Mouse (Mus musculus): Measurements from ENCODE around the gene Metrn. TPM values are rescaled to one million over a fixed set of nuclear protein-coding genes. Genes with fewer than 3 reads are reported as not detected.

Gene Metrn
- polyA plus RNA-seq, 1 experiment from 2014 or later, result 21.2 TPM

DNA sequence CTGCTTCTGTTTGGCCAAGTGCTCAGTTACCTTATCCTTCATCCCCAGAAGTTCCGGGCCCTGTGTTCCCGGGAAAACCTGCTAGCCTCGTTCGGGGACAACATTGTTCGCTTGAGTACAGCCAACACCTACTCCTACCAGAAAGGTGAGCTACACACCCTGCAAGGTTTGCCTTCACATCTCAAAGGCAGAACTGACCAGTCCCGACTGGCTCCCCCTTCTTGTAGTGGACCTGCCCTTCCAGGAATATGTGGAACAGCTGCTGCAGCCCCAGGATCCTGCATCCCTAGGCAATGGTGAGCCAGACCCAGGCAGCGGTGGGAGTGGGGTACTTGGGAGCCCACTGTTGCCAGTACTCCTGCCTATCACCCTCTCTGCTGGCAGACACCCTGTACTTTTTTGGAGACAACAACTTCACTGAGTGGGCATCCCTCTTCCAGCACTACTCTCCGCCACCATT, 32.7 kb upstream of the Metrn start:
- peaks cover 18% of the 10 kb centered on the region for H3K36me3 ChIP-seq
- H3K4me2 ChIP-seq, result peak overlapping the region; percentile 84
- no peaks in the 10 kb centered on the region for H3K9me3 ChIP-seq (replicated peaks)
- H3K9ac ChIP-seq, result peak overlapping the region; percentile 82
- H3K4me3 ChIP-seq, result peak overlapping the region; percentile 72
- no peak for ATAC-seq (replicated peaks; ENCODE audit: insufficient number of reproducible peaks, insufficient read depth, low FRiP score, low read depth)
- peak overlapping the region; percentile 90 for H3K27ac ChIP-seq
- H3K4me1 ChIP-seq (replicated peaks), result peaks cover 55% of the 10 kb centered on the region
- H3K27me3 ChIP-seq, result no peaks in the 10 kb centered on the region
- WGBS, result 39% methylated on average over 8 of the region's 8 CpGs

GRCm38 (mm10) chr17:25828712-25829557, 32.0 kb upstream of the Metrn start, which contains the start of gene Jmjd8:
Gene Jmjd8 (plus strand): TSS chr17:25828867.
- no peaks in the 10 kb centered on the region for H3K9me3 ChIP-seq (replicated peaks)
- no peak for ATAC-seq (replicated peaks; ENCODE audit: insufficient number of reproducible peaks, insufficient read depth, low FRiP score, low read depth)
- peaks cover 18% of the 10 kb centered on the region for H3K36me3 ChIP-seq
- H3K27ac ChIP-seq, result peak within 1 kb of the TSS; percentile 90
- no peaks in the 10 kb centered on the region for H3K27me3 ChIP-seq
- H3K4me2 ChIP-seq, result peak within 1 kb of the TSS; percentile 84
- H3K4me1 ChIP-seq (replicated peaks), result peaks cover 55% of the 10 kb centered on the region
- H3K9ac ChIP-seq, result peak within 1 kb of the TSS; percentile 82
- WGBS, result under 1% methylated on average over 32 of the region's 32 CpGs
- peak within 1 kb of the TSS; percentile 72 for H3K4me3 ChIP-seq

DNA sequence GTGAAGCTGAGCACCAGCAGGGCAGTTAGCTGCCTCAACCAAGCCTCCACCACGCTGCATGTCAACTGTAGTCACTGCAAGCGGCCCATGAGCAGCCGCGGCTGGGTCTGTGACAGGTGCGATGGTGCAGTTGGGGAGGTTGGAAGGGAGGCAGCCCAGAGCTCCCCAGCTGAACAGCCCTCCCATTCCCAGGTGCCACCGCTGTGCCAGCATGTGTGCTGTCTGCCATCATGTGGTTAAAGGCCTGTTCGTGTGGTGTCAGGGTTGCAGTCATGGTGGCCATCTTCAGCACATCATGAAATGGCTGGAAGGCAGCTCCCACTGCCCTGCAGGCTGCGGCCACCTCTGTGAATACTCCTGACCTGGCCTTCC, 31.3 kb upstream of the Metrn start:
- peaks cover 56% of the 10 kb centered on the region for H3K4me1 ChIP-seq (replicated peaks)
- peak overlapping the region; percentile 82; the same call in 1 of the 2 replicates for H3K9ac ChIP-seq
- H3K4me2 ChIP-seq, result peak overlapping the region; percentile 84
- no peaks in the 10 kb centered on the region for H3K9me3 ChIP-seq (replicated peaks)
- peak overlapping the region; percentile 90 for H3K27ac ChIP-seq
- H3K27me3 ChIP-seq, result no peaks in the 10 kb centered on the region
- H3K4me3 ChIP-seq, result peak overlapping the region; percentile 72
- ATAC-seq (replicated peaks; ENCODE audit: insufficient number of reproducible peaks, insufficient read depth, low FRiP score, low read depth), result no peak
- H3K36me3 ChIP-seq, result peaks cover 18% of the 10 kb centered on the region
- 81% methylated on average over 8 of the region's 8 CpGs for WGBS

DNA sequence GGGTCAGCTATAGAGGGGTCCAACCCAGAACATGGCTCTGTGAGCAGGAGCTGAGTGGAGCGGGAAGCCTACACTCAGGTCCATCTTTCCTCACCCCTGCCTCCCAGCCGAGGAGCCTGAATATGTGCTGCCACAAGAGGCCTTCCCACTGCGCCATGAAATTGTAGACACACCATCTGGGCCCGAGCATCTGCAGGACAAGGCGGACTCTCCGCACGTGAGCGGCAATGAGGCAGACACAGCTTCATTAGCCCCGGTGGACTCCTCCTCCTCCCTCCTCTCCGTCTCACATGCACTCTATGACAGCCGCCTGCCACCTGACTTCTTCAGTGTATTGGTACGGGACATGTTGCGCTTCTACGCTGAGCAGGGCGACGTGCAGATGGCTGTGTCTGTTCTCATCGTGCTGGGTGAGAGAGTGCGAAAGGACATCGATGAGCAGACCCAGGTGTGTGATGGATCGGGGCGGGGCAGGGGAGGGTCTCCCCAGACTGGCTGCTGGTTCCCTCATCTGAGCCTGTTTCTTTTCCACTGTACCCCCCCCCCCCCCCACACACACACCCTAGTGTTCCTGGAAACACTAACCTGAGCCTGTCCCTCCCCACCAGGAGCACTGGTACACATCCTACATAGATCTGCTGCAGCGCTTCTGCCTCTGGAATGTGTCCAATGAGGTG, 30.7 kb upstream of the Metrn start:
- Histone ChIP-seq H3K9ac (no peak overlapping the region), H3K36me3 (peaks cover 18% of the 10 kb centered on the region), H3K27ac (no peak overlapping the region), H3K27me3 (no peaks in the 10 kb centered on the region), H3K9me3 (replicated peaks) (no peaks in the 10 kb centered on the region), H3K4me2 (no peak overlapping the region), H3K4me3 (no peak overlapping the region), H3K4me1 (replicated peaks) (peaks cover 56% of the 10 kb centered on the region)
- WGBS, result 89% methylated on average over 22 of the region's 22 CpGs
- no peak for ATAC-seq (replicated peaks; ENCODE audit: insufficient number of reproducible peaks, insufficient read depth, low FRiP score, low read depth)

DNA sequence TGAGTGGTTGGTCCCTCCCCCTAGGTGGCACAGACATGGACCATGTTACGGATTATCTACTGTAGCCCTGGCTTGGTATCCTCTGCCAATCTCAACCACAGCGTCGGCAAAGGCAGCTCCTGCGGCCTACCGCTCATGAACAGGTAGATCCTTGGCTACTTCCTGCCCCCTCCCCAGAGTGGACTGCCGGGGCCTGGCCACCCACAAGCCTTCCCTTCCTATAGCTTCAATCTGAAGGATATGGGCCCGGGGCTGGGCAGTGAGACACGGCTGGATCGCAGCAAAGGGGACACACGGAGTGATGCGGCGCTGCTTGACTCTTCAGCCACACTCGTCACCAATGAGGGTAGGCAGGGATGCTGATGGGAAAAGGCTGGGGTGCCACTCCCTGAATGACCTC, 30.1 kb upstream of the Metrn start:
- Histone ChIP-seq H3K36me3 (peaks cover 18% of the 10 kb centered on the region), H3K9ac (no peak overlapping the region), H3K9me3 (replicated peaks) (no peaks in the 10 kb centered on the region), H3K4me1 (replicated peaks) (peaks cover 54% of the 10 kb centered on the region), H3K4me2 (no peak overlapping the region), H3K27me3 (peaks cover 7% of the 10 kb centered on the region), H3K27ac (no peak overlapping the region), H3K4me3 (no peak overlapping the region)
- no peak for ATAC-seq (replicated peaks; ENCODE audit: insufficient number of reproducible peaks, insufficient read depth, low FRiP score, low read depth)
- 91% methylated on average over 13 of the region's 13 CpGs for WGBS

DNA sequence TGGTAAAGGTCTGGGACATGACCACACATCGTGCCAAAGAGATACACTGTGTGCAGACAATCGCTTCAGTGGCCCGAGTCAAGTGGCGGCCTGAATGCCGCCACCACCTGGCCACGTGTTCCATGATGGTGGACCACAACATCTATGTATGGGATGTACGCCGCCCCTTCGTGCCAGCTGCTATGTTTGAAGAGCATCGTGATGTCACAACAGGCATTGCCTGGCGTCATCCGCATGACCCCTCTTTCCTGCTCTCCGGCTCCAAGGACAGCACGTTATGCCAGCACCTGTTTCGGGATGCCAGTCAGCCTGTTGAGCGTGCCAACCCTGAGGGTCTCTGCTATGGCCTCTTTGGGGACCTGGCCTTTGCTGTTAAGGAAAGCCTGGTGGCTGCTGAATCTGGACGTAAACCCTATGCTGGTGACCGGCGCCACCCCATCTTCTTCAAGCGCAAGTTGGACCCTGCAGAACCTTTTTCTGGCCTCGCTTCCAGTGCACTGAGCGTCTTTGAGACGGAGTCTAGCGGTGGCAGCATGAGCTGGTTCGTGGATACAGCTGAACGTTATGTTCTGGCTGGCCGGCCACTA, 29.1 kb upstream of the Metrn start:
- no peak for ATAC-seq (replicated peaks; ENCODE audit: insufficient number of reproducible peaks, insufficient read depth, low FRiP score, low read depth)
- Histone ChIP-seq H3K4me1 (replicated peaks) (peaks cover 44% of the 10 kb centered on the region), H3K9me3 (replicated peaks) (no peaks in the 10 kb centered on the region), H3K27ac (no peak overlapping the region), H3K9ac (no peak overlapping the region), H3K27me3 (peaks cover 15% of the 10 kb centered on the region), H3K36me3 (peaks cover 14% of the 10 kb centered on the region), H3K4me3 (no peak overlapping the region), H3K4me2 (no peak overlapping the region)
- WGBS, result 94% methylated on average over 27 of the region's 27 CpGs

GRCm38 (mm10) chr17:25825311-25825710, 28.4 kb upstream of the Metrn start:
- no peak overlapping the region for H3K4me3 ChIP-seq
- peaks cover 6% of the 10 kb centered on the region; the same call in 1 of the 2 replicates for H3K36me3 ChIP-seq
- no peak overlapping the region for H3K9ac ChIP-seq
- peaks cover 38% of the 10 kb centered on the region for H3K4me1 ChIP-seq (replicated peaks)
- WGBS, result 84% methylated on average over 6 of the region's 6 CpGs
- no peaks in the 10 kb centered on the region for H3K9me3 ChIP-seq (replicated peaks)
- no peak for ATAC-seq (replicated peaks; ENCODE audit: insufficient number of reproducible peaks, insufficient read depth, low FRiP score, low read depth)
- peak overlapping the region; percentile 87; the same call in 1 of the 2 replicates for H3K4me2 ChIP-seq
- no peak overlapping the region for H3K27ac ChIP-seq
- H3K27me3 ChIP-seq, result peaks cover 23% of the 10 kb centered on the region

GRCm38 (mm10) chr17:25824362-25825142, 27.6 kb upstream of the Metrn start:
- peaks cover 30% of the 10 kb centered on the region for H3K27me3 ChIP-seq
- no peak overlapping the region for H3K27ac ChIP-seq
- H3K9me3 ChIP-seq (replicated peaks), result no peaks in the 10 kb centered on the region
- peaks cover 33% of the 10 kb centered on the region for H3K4me1 ChIP-seq (replicated peaks)
- H3K4me3 ChIP-seq, result peak overlapping the region; percentile 61
- H3K4me2 ChIP-seq, result peak overlapping the region; percentile 87
- peak overlapping the region; percentile 63; the same call in 1 of the 2 replicates for H3K9ac ChIP-seq
- 69% methylated on average over 17 of the region's 17 CpGs for WGBS
- H3K36me3 ChIP-seq, result peaks cover 5% of the 10 kb centered on the region; the same call in 1 of the 2 replicates
- no peak for ATAC-seq (replicated peaks; ENCODE audit: insufficient number of reproducible peaks, insufficient read depth, low FRiP score, low read depth)

DNA sequence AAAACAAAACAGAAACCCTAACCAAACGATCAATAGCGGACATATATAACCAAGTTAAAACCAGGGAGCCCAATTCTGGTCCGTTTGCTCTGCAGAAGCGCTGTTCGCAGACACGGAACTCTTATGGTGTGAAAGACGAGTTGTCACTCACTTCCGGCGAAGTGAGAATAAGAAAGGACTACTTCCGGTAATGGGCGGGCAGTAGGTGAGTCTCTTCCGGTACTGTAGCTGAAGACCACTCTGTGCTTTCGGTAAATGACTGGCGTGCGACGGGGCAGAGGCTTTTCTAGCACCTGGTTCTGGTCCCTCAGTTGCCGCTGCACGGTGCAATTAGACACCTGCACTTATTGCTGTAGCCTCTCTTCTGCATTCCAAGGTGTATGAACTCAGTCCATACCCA, 26.5 kb upstream of the Metrn start, which contains the start of gene Wdr24:
Wdr24 (plus strand) TSS at position 176 of the 400 bp plus-strand sequence.
- Histone ChIP-seq H3K4me2 (peak within 1 kb of the TSS; percentile 87), H3K36me3 (peaks cover 5% of the 10 kb centered on the region; the same call in 1 of the 2 replicates), H3K4me3 (peak within 1 kb of the TSS; percentile 61), H3K9me3 (replicated peaks) (no peaks in the 10 kb centered on the region), H3K27me3 (peaks cover 41% of the 10 kb centered on the region), H3K27ac (peak within 1 kb of the TSS; percentile 8; the same call in 1 of the 2 replicates), H3K4me1 (replicated peaks) (peaks cover 24% of the 10 kb centered on the region), H3K9ac (peak within 1 kb of the TSS; percentile 63)
- WGBS, result under 1% methylated on average over 18 of the region's 18 CpGs
- peak; percentile 58; the same call in 1 of the 2 replicates for ATAC-seq (replicated peaks; ENCODE audit: insufficient number of reproducible peaks, insufficient read depth, low FRiP score, low read depth)

DNA sequence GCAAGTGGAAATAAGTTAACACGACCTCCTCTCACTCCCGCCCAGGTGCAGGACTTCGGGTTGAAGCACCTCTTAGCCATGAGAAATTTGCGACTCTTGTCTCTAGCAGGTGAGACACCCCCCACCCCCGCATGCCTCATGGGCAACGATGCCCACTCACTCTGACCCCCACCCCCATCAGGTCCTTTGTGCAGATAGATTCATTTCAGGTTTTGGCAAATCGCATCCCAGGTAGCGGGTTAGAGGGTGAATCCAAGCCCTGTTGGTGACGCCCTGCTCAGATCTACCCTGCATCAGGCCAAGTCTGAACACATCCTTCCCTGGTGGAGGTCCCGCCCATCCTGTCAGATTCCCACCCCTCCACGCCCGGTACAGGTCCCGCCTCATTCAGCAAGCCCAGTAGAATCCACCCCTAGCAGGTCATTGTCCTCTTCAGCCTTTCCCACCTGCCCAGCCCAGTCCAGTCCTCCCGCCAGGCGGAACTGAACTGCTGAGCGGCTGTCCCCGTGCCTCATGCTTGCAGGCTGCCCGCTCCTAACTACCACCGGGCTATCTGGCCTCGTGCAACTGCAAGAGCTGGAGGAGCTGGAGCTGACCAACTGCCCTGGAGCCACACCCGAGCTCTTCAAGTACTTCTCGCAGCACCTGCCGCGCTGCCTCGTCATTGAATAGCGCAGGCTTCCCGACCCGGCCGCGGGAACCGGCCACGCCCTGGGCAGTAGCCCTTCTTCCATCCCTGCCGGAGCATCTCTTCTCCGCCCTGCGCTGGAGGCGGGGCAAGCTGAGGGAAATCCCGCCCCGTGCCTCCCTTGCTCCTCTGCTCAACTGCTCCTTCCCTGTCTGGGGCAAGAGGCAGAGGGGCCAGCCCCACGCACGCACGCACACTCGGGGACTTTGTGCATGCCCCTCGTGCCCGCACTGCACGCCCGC, 22.2 kb upstream of the Metrn start:
- H3K4me2 ChIP-seq, result peak overlapping the region; percentile 5
- no peak overlapping the region for H3K27ac ChIP-seq
- peak overlapping the region; percentile 4; the same call in 1 of the 2 replicates for H3K4me3 ChIP-seq
- H3K9me3 ChIP-seq (replicated peaks), result no peaks in the 10 kb centered on the region
- H3K36me3 ChIP-seq, result no peaks in the 10 kb centered on the region
- peaks cover 81% of the 10 kb centered on the region for H3K27me3 ChIP-seq
- 8% methylated on average over 46 of the region's 46 CpGs for WGBS
- ATAC-seq (replicated peaks; ENCODE audit: insufficient number of reproducible peaks, insufficient read depth, low FRiP score, low read depth), result no peak
- peaks cover 5% of the 10 kb centered on the region for H3K4me1 ChIP-seq (replicated peaks)
- no peak overlapping the region for H3K9ac ChIP-seq

All from heart, embryonic 15.5 days (tissue).